Mouse (Mus musculus) heart, embryonic 12.5 days (tissue): ENCODE data around the gene Sec1. TPM values are rescaled to one million over a fixed set of nuclear protein-coding genes. Genes with fewer than 3 reads are reported as not detected.

Experiments used
- ATAC-seq: fragments of 200-750 bp; cut with Nextera tagmentation; 2 replicates; pipeline ENCODE4 v1.8.0; 2017; ENCODE audit warnings: moderate TSS enrichment, moderate library complexity; ENCODE audit not compliant: insufficient number of reproducible peaks, low FRiP score
- H3K27ac ChIP-seq: fragments of 300-500 bp; sonication (generic); 2 replicates; pipeline ENCODE4 v1.5.1; 2016; ENCODE audit warnings: mild to moderate bottlenecking, moderate library complexity; ENCODE audit not compliant: poor library complexity, severe bottlenecking
- H3K27me3 ChIP-seq: fragments of 300-500 bp; sonication (generic); replicated peaks from 2 replicates; pipeline ENCODE4 v1.6.1; 2016; ENCODE audit warnings: mild to moderate bottlenecking, moderate library complexity
- H3K36me3 ChIP-seq: fragments of 300-500 bp; sonication (generic); 2 replicates; pipeline ENCODE4 v1.6.1; 2016; ENCODE audit warnings: mild to moderate bottlenecking, moderate library complexity
- H3K4me1 ChIP-seq: fragments of 300-500 bp; sonication (generic); replicated peaks from 2 replicates; pipeline ENCODE4 v1.6.1; 2016; ENCODE audit warnings: mild to moderate bottlenecking
- H3K4me2 ChIP-seq: fragments of 300-500 bp; sonication (generic); 2 replicates; pipeline ENCODE4 v1.6.1; 2016; ENCODE audit warnings: mild to moderate bottlenecking, moderate library complexity
- H3K4me3 ChIP-seq: fragments of 300-500 bp; sonication (generic); 2 replicates; pipeline ENCODE4 v1.5.1; 2016; ENCODE audit warnings: mild to moderate bottlenecking
- H3K9ac ChIP-seq: fragments of 300-500 bp; sonication (generic); 2 replicates; pipeline ENCODE4 v1.6.1; 2016; ENCODE audit warnings: mild to moderate bottlenecking, moderate library complexity
- H3K9me3 ChIP-seq: fragments of 300-500 bp; sonication (generic); replicated peaks from 2 replicates; pipeline ENCODE4 v1.6.1; 2016; ENCODE audit warnings: mild to moderate bottlenecking, moderate library complexity
- WGBS: fragments of 180-500 bp; shearing (Covaris S2); methylation state at CpG from one replicate; pipeline ENCODE4 v1.1.7; 2016; 5-methylcytosine and 5-hydroxymethylcytosine counted together
- polyA plus RNA-seq: library from polyadenylated mRNA; unstranded; fragments of >200 nt; fragmentation: Nextera tagmentation; extraction: Ambion mirVana; gene quantifications from 2 replicates; pipeline ENCODE4 v1.2.1, GENCODE M21; 2016

Sec1 gene
- polyA plus RNA-seq, 1 experiment from 2014 or later = 0.49 TPM

DNA sequence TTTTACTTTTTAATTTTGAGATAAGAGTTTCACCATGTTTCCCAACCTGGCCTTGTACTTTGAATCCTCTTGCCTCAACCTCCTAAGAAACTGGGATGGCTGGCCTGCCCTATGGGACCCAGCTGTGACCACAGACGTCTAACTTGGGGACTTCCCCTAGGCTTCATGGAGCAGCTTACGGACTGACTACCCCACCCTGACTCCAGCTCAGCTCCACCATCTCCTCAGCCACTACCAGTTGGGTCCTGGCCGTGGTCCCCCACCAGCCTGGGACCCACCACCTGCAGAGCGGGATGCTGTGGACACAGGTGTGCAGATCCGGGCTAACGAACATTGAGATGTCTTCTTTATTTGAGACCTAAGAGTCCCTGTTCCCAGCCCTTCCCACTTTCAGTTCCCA, 56.5 kb downstream of the Sec1 start:
- Histone ChIP-seq H3K27me3 (no peaks in the 10 kb centered on the region; the same call in 1 of the 2 replicates), H3K4me2 (no peak overlapping the region), H3K4me1 (peaks cover 73% of the 10 kb centered on the region), H3K9me3 (no peaks in the 10 kb centered on the region), H3K4me3 (peak overlapping the region; percentile 24; the same call in 1 of the 2 replicates), H3K36me3 (peaks cover 17% of the 10 kb centered on the region), H3K27ac (no peak overlapping the region), H3K9ac (no peak overlapping the region)
- WGBS = 96% methylated on average over 6 of the region's 6 CpGs
- ATAC-seq = no peak

- Histone ChIP-seq H3K4me1 (peaks cover 63% of the 10 kb centered on the region), H3K4me3 (no peak overlapping the region), H3K4me2 (no peak overlapping the region), H3K27me3 (no peaks in the 10 kb centered on the region; the same call in 1 of the 2 replicates), H3K27ac (peak overlapping the region; percentile 65), H3K36me3 (peaks cover 17% of the 10 kb centered on the region), H3K9me3 (no peaks in the 10 kb centered on the region), H3K9ac (no peak overlapping the region)
- peak; percentile 19 for ATAC-seq
- WGBS = 60% methylated on average over 15 of the region's 15 CpGs
Measured at GRCm38 (mm10) chr7:45635711-45636688, 58.2 kb downstream of the Sec1 start.

GRCm38 (mm10) chr7:45634946-45635681, 59.1 kb downstream of the Sec1 start:
- H3K4me1 ChIP-seq = peaks cover 58% of the 10 kb centered on the region
- H3K9me3 ChIP-seq = no peaks in the 10 kb centered on the region
- H3K4me3 ChIP-seq = no peak overlapping the region
- H3K27ac ChIP-seq = peak overlapping the region; percentile 82
- peaks cover 20% of the 10 kb centered on the region for H3K36me3 ChIP-seq
- ATAC-seq = peak; percentile 43
- no peak overlapping the region for H3K4me2 ChIP-seq
- no peak overlapping the region for H3K9ac ChIP-seq
- H3K27me3 ChIP-seq = no peaks in the 10 kb centered on the region; the same call in 1 of the 2 replicates
- 74% methylated on average over 11 of the region's 11 CpGs for WGBS

- Histone ChIP-seq H3K27ac (no peak overlapping the region), H3K4me3 (peak overlapping the region; percentile 25), H3K4me2 (peak overlapping the region; percentile 62), H3K27me3 (peaks cover 10% of the 10 kb centered on the region), H3K9me3 (no peaks in the 10 kb centered on the region), H3K36me3 (peaks cover 20% of the 10 kb centered on the region), H3K9ac (peak overlapping the region; percentile 45), H3K4me1 (peaks cover 47% of the 10 kb centered on the region)
- WGBS = 26% methylated on average over 34 of the region's 35 CpGs
- ATAC-seq = no peak
Measured at GRCm38 (mm10) chr7:45632499-45632898, 61.7 kb downstream of the Sec1 start.

GRCm38 (mm10) chr7:45630064-45630907, 63.9 kb downstream of the Sec1 start:
- peaks cover 39% of the 10 kb centered on the region for H3K4me1 ChIP-seq
- 65% methylated on average over 23 of the region's 23 CpGs for WGBS
- no peak overlapping the region for H3K9ac ChIP-seq
- no peak overlapping the region for H3K4me3 ChIP-seq
- H3K4me2 ChIP-seq = peak overlapping the region; percentile 98
- H3K27ac ChIP-seq = no peak overlapping the region
- no peaks in the 10 kb centered on the region for H3K9me3 ChIP-seq
- peaks cover 13% of the 10 kb centered on the region for H3K27me3 ChIP-seq
- peaks cover 6% of the 10 kb centered on the region for H3K36me3 ChIP-seq
- ATAC-seq = no peak

DNA sequence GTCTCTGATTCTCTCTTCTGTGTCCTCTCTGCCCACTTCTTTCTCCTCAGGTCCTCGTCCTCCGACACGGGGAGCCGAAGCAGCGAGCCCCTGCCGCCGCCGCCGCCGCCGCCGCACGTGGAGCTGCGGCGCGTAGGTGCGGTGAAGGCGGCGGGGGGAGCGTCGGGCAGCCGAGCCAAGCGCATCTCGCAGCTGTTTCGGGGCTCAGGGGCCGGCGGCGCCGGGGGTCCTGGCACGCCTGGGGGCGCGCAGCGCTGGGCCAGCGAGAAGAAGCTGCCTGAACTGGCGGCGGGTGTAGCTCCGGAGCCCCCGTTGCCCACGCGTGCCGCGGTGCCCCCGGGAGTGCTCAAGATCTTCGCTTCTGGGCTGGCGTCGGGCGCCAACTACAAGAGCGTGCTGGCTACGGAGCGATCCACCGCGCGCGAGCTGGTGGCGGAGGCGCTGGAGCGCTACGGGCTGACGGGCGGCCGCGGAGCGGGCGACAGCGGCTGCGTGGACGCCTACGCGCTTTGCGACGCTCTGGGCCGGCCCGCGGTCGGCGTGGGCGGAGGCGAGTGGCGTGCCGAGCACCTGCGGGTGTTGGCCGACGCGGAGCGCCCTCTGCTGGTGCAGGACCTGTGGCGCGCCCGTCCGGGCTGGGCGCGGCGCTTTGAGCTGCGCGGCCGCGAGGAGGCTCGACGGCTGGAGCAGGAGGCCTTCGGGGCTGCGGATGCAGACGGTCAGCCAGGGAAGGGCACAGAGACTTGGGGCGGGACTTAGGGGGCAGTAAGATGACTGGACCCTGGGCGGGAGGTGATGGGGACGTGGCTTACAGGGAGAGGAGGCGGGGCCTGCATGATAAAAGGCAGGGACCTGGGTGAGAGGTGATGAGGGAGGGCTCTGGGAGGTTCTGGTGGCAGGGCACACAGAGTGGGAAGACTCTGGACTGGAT, 65.6 kb downstream of the Sec1 start:
- H3K9me3 ChIP-seq = no peaks in the 10 kb centered on the region
- H3K36me3 ChIP-seq = peaks cover 6% of the 10 kb centered on the region
- 1% methylated on average over 105 of the region's 105 CpGs for WGBS
- H3K4me1 ChIP-seq = peaks cover 27% of the 10 kb centered on the region
- peak overlapping the region; percentile 68 for H3K4me3 ChIP-seq
- H3K27ac ChIP-seq = peak overlapping the region; percentile 69
- peak overlapping the region; percentile 98 for H3K4me2 ChIP-seq
- peak; percentile 77 for ATAC-seq
- H3K9ac ChIP-seq = peak overlapping the region; percentile 84
- H3K27me3 ChIP-seq = peaks cover 16% of the 10 kb centered on the region

Other genes with a start within 250 kb of the Sec1 start
- gene Ftl1, start 234.5 kb downstream of the Sec1 start, polyA plus RNA-seq = 4,047 and 4,171 TPM in 2 replicates
- gene Bax, start 227.5 kb downstream of the Sec1 start, polyA plus RNA-seq = 139 and 151 TPM in 2 replicates
- 0.87 TPM in 2 replicates for gene Tulp2, start 212.5 kb downstream of the Sec1 start, polyA plus RNA-seq
- gene Gm45808, start 207.6 kb downstream of the Sec1 start, polyA plus RNA-seq = not detected in 2 replicates
- 4.2 and 4.3 TPM in 2 replicates for gene Dhdh, start 205.6 kb downstream of the Sec1 start, polyA plus RNA-seq
- 176 and 185 TPM in 2 replicates for gene Nucb1, start 184.0 kb downstream of the Sec1 start, polyA plus RNA-seq
- 33.7 and 35.2 TPM in 2 replicates for gene Ppp1r15a, start 168.1 kb downstream of the Sec1 start, polyA plus RNA-seq
- 0.57 and 0.68 TPM in 2 replicates for gene Plekha4, start 168.1 kb downstream of the Sec1 start, polyA plus RNA-seq
- 0.64 and 0.70 TPM in 2 replicates for gene Hsd17b14, start 139.5 kb downstream of the Sec1 start, polyA plus RNA-seq
- 64.7 and 66.6 TPM in 2 replicates for gene Bcat2, start 124.2 kb downstream of the Sec1 start, polyA plus RNA-seq
- gene Fgf21, start 78.9 kb downstream of the Sec1 start, polyA plus RNA-seq = not detected in 2 replicates
- gene Fut1, start 77.1 kb downstream of the Sec1 start, polyA plus RNA-seq = not detected in 2 replicates
- 0.35 and 0.65 TPM in 2 replicates for gene Izumo1, start 72.6 kb downstream of the Sec1 start, polyA plus RNA-seq
- gene Rasip1, start 66.9 kb downstream of the Sec1 start, polyA plus RNA-seq = 36.1 and 38.1 TPM in 2 replicates
- 3.3 and 5.4 TPM in 2 replicates for gene Mamstr, start 54.4 kb downstream of the Sec1 start, polyA plus RNA-seq
- 0.77 TPM in 2 replicates for gene Fut2, start 28.0 kb downstream of the Sec1 start, polyA plus RNA-seq
- gene Ntn5, start 10.4 kb downstream of the Sec1 start, polyA plus RNA-seq = not detected in 2 replicates
- 5.4 and 5.8 TPM in 2 replicates for gene Car11, start 5.4 kb upstream of the Sec1 start, polyA plus RNA-seq
- gene Dbp, start 10.7 kb upstream of the Sec1 start, polyA plus RNA-seq = 4.1 and 5.3 TPM in 2 replicates
- gene Rpl18, start 21.1 kb upstream of the Sec1 start, polyA plus RNA-seq = 603 and 625 TPM in 2 replicates
- 18.5 and 20.0 TPM in 2 replicates for gene Sphk2, start 23.6 kb upstream of the Sec1 start, polyA plus RNA-seq
- 0.29 and 0.33 TPM in 2 replicates for gene Fam83e, start 26.8 kb upstream of the Sec1 start, polyA plus RNA-seq
- gene Spaca4, start 31.4 kb upstream of the Sec1 start, polyA plus RNA-seq = not detected in 2 replicates
- gene Lmtk3, start 89.3 kb upstream of the Sec1 start, polyA plus RNA-seq = 0.53 and 0.86 TPM in 2 replicates
- 0.23 and 0.40 TPM in 2 replicates for gene Sult2b1, start 90.3 kb upstream of the Sec1 start, polyA plus RNA-seq
- gene Cyth2, start 120.2 kb upstream of the Sec1 start, polyA plus RNA-seq = 108 and 115 TPM in 2 replicates
- 0.63 and 0.70 TPM in 2 replicates for gene Kcnj14, start 130.4 kb upstream of the Sec1 start, polyA plus RNA-seq
- 43.9 and 46.6 TPM in 2 replicates for gene Grwd1, start 136.5 kb upstream of the Sec1 start, polyA plus RNA-seq
- gene Kdelr1, start 178.4 kb upstream of the Sec1 start, polyA plus RNA-seq = 53.4 and 55.5 TPM in 2 replicates
- 0.37 and 0.42 TPM in 2 replicates for gene Grin2d, start 184.0 kb upstream of the Sec1 start, polyA plus RNA-seq
- gene Syngr4, start 202.3 kb upstream of the Sec1 start, polyA plus RNA-seq = 0.89 and 1.2 TPM in 2 replicates
- 5.8 and 7.2 TPM in 2 replicates for gene Tmem143, start 202.5 kb upstream of the Sec1 start, polyA plus RNA-seq
- 63.1 and 69.0 TPM in 2 replicates for gene Emp3, start 227.0 kb upstream of the Sec1 start, polyA plus RNA-seq
- gene Ccdc114, start 229.7 kb upstream of the Sec1 start, polyA plus RNA-seq = 2.4 and 3.5 TPM in 2 replicates